Mouse (Mus musculus) embryonic fibroblast, embryonic 13.5 days (primary cell): ENCODE measurements at regions not wholly inside any gene's neighbourhood (a gene's known extent, or its start where the extent isn't known, plus 50 kb on each side); places are given as distances from the start of the nearest gene placed in this dataset.

Experiments
- CTCF ChIP-seq: IDR thresholded peaks from 2 replicates; pipeline ENCODE4 v1.5.1; 2011; ENCODE audit warnings: mild to moderate bottlenecking, control low read depth, low read length, moderate library complexity, borderline replicate concordance; ENCODE audit not compliant: insufficient read depth
- POLR2A ChIP-seq: IDR thresholded peaks from 2 replicates; pipeline ENCODE4 v1.6.1; 2011; ENCODE audit warnings: low read depth, mild to moderate bottlenecking, control low read depth, low read length, moderate library complexity

DNA sequence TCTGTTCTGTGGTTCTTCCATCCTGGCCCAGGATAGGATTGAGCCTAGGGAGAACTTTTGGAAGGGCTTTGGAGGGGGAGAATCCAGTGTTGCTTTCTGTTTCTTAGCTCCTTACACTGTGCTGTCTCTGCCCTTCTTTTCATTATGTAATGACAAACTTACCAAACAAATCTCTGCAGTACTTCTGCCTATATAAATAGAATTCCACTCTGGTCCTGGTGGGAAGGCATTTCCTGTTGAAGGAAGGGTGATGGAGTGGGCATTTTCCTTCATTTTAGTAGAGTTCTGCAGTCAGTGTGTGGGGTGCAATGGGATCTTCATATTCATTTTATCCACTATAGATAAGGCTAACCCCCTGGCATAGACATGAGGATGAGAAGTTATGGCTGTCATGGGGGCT, 63.2 kb upstream of the Adamts16 start:
- TF ChIP-seq POLR2A (no peak), CTCF (no peak)
